Mouse (Mus musculus) spleen, postnatal 10 days (tissue): ENCODE data around the gene Slc35c2.

Experiments
- DNase-seq, 2 experiments: peaks; one replicate each; pipeline ENCODE4 v3.0.0; 2021 to 2022; ENCODE audit warnings: low spot score in 2 of 2

The Slc35c2 gene

GRCm38 (mm10) chr2:165275124-165275640 lies 12.5 kb downstream of the Slc35c2 start:
- no peak for DNase-seq

DNA sequence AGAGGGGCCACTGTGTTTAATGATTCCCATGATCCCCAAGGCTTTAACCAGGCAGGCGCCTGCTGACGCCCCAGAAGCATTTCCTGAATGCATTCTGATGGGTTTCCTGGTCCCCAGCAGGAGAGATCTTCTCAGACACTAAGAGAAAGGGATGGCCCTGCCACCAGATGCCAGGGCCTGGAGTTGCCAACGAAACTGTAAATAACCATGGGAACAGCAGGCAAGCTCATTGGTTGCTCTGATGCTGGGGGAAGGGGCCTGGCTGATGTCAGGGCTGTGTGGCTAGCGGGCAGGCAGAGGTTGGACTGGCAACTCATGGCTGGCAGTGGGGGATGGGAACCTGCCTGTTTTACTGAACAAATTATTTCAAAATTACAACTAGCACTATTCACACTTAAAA lies 14.1 kb downstream of the Slc35c2 start:
- DNase-seq: no peak

GRCm38 (mm10) chr2:165271326-165271725 lies 16.3 kb downstream of the Slc35c2 start:
- no peak for DNase-seq

GRCm38 (mm10) chr2:165270858-165271257 lies 16.8 kb downstream of the Slc35c2 start:
- no peak for DNase-seq

DNA sequence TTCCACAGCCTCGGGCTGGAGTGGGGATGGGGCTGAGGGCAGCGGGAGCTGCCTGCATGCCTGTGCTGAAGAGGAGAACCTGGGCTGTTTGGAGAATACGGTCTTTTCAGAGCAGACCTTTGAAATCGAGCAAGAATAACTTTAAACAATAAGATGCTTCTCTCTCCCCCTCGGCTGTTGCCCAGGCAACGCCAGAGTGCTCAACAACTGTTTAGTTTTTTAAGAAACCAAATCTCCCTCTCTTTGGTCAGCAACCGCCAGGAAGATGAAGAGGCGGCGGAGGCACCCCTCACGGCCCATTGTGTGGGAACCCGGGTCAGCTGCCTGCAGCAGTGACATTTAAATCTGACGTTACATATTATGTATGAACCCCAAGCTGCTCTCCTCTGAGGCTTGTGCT lies 20.9 kb downstream of the Slc35c2 start:
- no peak for DNase-seq

DNA sequence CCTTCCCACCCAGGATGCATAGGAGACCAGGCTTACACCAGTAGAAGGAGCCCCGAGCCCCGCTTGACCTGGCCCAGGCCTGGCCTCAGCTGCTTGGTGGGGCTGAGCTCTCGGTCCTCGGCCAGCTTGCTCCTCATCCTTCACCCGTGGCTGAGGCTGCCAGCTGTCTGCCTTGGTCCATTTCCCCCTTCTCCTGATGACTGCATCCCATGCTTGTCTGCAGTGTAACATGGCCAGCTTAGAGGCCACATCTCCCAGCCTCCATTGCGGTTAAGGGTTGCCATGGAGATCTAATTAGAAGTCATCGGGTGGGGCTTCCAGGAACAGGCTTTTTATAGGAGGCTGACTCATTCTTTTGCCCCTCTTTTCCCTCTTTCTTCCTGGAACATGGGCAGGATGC lies 23.8 kb downstream of the Slc35c2 start:
- DNase-seq: no peak

GRCm38 (mm10) chr2:165262274-165262990 lies 25.2 kb downstream of the Slc35c2 start:
- no peak for DNase-seq

GRCm38 (mm10) chr2:165259859-165260258 lies 27.8 kb downstream of the Slc35c2 start:
- no peak for DNase-seq

DNA sequence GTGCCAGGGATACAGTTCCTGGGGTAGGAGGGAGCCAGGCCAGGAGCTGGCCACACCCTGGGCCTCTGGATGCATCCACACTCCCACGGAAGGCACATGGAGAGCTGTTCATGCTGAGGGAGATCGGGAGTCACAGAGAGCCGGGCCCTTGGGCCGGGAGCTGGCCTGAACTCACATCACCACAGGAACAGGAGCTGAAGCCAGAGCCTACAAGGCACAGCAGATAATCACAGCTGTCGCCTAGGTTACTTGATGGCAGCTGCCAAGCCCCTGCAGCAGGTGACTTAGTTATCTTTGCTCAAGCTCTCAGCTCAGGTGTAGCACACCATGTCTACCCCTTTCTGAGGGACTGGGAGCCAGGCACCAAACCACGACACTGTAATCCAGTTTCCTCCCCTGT lies 29.3 kb downstream of the Slc35c2 start:
- DNase-seq: no peak

GRCm38 (mm10) chr2:165257151-165257834 lies 30.4 kb downstream of the Slc35c2 start:
- no peak for DNase-seq

DNA sequence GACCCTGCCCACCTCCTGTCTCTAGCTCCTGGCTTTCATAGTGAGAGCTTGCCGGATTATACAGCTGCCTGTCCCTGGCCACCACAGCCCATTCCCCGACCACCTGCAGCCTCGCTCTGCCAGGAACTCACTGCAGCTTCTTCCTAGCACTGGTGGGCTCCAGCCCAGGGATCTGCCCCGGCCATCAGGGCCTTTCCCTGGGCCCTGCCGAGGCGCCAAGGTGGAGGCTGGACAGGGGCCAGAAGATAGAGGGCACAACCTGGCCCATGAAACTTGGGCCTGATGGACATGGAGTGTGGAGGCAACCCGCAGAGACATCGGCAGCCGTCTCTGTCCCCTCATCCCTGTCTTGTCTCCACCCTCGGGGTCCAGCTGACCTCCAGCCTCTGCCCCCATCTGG lies 31.5 kb downstream of the Slc35c2 start:
- no peak for DNase-seq

- no peak for DNase-seq
These were observed 33.8 kb downstream of the Slc35c2 start for GRCm38 (mm10) chr2:165253867-165254266.

DNA sequence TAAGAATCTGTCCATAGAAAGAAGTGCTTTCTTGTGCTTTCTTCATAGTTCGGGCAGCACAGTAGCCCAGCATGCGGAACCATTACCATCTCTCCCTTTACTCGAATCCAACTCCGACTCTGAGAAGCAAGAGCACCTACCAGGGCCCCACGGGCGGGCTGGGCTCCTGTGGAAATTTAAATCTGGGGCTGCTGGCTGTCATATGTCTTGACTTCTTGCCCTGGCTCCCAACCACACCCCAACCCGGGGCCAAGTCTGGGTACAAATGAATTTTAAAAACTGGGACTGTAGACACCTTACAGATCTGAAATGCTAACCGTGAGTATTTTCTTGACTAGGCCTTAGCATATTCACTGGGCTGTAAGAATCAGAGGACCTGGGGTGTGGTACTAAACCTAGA lies 34.4 kb downstream of the Slc35c2 start:
- DNase-seq: no peak

DNA sequence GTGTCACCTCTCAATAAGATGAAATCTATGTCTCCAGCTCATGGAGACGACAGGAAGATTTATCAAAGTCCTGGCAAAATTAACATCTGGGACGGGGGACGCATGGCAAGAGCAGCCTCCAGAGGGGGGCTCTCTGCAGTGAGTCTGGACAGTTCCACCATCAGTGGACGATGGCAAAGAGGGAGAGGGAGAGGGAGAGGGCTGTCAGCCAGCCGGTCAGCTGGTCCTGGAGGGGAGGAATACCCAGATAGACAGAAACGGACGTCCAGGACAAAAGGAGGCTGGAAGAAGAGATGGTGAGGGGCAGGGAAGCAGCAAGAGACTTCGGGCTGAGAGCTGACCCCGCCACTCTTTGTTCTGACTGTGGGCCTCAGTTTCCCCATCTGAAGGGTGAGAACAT lies 34.9 kb downstream of the Slc35c2 start:
- DNase-seq: no peak

- DNase-seq: no peak
These were observed 35.3 kb downstream of the Slc35c2 start for GRCm38 (mm10) chr2:165252381-165252780.

DNA sequence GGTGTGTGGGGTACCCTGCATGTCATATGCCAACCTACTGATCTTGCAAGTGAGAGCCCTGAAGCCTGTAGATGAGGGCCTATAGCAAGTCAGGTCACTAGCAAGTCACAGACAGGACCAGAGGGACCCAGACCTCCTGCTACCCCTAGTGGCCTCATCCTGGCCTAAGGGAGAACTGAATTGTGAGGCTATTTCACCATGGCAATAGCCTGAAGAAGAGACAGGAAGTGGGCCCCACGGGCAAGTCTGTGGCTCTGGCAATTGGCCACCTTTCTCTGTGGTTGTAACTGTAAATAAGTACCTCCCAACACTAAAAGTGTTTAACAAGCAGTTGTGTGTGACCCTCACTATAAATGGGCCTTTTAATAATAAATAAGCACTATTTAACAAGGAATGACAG lies 36.8 kb downstream of the Slc35c2 start:
- no peak for DNase-seq

DNA sequence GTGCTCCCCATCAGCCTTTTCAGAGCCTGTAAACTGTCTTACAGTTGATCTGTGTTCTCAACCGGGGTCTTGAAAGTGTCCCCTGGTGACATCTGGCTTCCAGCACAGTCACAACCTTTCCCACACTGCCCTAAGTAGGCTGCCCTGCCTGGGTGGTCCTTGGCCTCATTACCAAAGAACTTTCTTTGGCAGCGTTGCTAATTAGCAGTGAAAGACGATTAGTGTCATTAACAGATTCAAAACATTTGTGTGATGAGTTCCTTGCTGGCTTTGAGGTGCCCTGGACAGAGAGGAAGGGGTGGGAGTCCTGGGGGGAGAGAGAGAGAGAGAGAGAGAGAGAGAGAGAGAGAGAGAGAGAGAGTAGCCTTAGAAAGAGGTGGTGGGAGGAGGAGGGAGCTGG lies 38.7 kb downstream of the Slc35c2 start:
- no peak for DNase-seq

DNA sequence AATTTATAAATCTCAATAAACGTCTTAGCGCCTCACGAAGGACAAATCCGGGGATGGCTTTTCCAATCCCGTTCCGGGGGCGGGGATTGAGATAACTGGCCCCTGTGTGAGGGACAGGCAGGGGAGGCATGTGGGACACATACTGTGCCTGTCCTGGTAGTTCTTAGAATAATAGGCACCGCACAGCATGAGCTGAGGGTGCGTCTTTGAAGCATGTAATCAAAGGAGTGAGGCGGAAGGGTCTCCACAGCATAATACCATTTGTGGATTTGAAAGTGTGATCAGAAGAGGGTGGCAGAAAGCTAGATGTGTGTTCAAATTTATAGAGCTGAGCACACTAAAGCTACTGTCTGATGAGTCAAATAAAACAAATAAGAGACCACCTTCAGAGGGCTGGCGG lies 41.3 kb downstream of the Slc35c2 start:
- no peak for DNase-seq

DNA sequence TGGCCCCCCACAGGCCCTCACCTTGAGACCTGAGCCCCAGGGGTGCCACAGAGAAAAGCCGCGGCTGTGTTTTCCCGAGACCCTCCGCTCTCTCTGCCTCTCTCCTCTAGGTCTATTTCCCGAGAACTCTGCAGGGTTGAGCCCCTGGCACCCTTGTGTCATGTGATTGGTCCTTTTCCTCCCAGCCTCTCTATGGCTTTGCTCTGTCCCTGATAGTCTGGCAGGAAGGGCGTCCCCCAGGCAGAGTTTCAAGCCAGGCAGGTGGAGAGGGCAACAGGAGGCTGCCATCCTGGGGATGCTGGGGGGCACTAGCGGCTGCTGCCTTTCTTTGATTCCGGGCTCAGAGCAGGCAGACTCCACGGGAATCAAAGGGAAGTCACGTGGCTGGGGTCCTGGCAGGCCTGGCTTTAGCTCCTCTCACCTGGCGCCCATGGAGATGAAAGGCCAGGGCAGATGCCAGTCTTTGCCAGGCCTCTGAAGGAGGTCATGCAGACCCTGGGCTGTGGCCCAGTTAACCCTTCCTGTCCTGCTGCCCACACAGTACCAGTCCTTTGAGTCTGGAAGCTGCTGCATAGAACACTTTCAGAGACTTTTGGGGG lies 44.4 kb downstream of the Slc35c2 start:
- DNase-seq: no peak

- DNase-seq: no peak
These were observed 45.1 kb downstream of the Slc35c2 start for GRCm38 (mm10) chr2:165242575-165242974.

DNA sequence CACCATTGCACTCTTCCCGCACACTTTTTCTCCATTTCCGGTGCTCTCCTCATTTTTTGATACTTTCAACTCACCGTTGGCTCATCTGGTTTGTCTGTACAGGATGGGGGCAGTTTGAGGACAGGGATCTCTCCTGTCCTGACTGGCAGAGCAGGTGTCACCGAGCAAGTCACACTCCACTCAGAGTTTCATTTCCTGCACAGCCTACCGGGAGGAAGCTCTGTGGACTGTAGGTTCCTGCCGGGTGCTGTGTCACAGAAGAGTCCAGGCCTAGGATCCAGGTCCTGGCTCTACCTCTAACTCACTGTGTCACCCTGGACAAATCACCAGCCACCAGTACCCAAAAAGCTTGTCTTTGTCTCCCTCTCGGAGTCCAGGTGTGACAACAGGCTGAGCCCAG lies 45.9 kb downstream of the Slc35c2 start:
- no peak for DNase-seq

- no peak for DNase-seq
These were observed 47.3 kb downstream of the Slc35c2 start for GRCm38 (mm10) chr2:165240371-165240770.
